In genomic region chr1:85736355-85737184, GRCm38 (mm10) we compare ENCODE assay signal across 8 mouse cellular contexts. TPM values are rescaled to one million over a fixed set of nuclear protein-coding genes. Genes with fewer than 3 reads are reported as not detected.
DNase-seq lines count a peak whose midpoint lies in the region; ATAC-seq and TF ChIP-seq lines count a peak whose summit lies in the region.

No protein-coding gene starts in this region.

- TF ChIP-seq CTCF in liver, adult 2 months (IDR thresholded peaks at IDR 0.05; ENCODE audit: low read depth, low read length) = peak; percentile 67
- peak; percentile 97 for TF ChIP-seq CTCF in stomach, postnatal 0 days (IDR thresholded peaks at IDR 0.05; ENCODE audit: low read depth)

- no peak for TF ChIP-seq EP300 in stomach, postnatal 0 days (optimal IDR thresholded peaks at IDR 0.05)

- no peak overlapping the region for H3ac ChIP-seq in myocyte (ENCODE audit: control insufficient read depth, insufficient read length)

- peak overlapping the region; percentile 64 for H3K27ac ChIP-seq in embryonic facial prominence, embryonic 10.5 days (replicated peaks)
- H3K27ac ChIP-seq in liver, adult 2 months (replicated peaks; ENCODE audit: insufficient read depth, low read depth, low read length) = peak overlapping the region; percentile 33; the same call in 1 of the 2 replicates
- no peak overlapping the region for H3K27ac ChIP-seq in stomach, postnatal 0 days (replicated peaks)

- peak overlapping the region; percentile 44 for H3K4me3 ChIP-seq in embryonic facial prominence, embryonic 10.5 days
- peak overlapping the region; percentile 34 for H3K4me3 ChIP-seq in liver, adult 2 months (ENCODE audit: insufficient read depth, low read depth, low read length)
- H3K4me3 ChIP-seq in myocyte = no peak overlapping the region
- H3K4me3 ChIP-seq in stomach, postnatal 0 days (ENCODE audit: low read depth, low read length) = peak overlapping the region; percentile 24

- H3K9ac ChIP-seq in liver, adult 2 months (ENCODE audit: low read depth, low read length) = peak overlapping the region; percentile 58
- H3K9ac ChIP-seq in stomach, postnatal 0 days (ENCODE audit: low read length) = peak overlapping the region; percentile 51; the same call in 1 of the 2 replicates

- no peaks in the 10 kb centered on the region for H3K36me3 ChIP-seq in embryonic facial prominence, embryonic 10.5 days (replicated peaks)
- no peaks in the 10 kb centered on the region for H3K36me3 ChIP-seq in liver, adult 2 months (ENCODE audit: control insufficient read depth, insufficient read depth, low read length)
- H3K36me3 ChIP-seq in myocyte (ENCODE audit: control insufficient read depth, insufficient read depth) = no peaks in the 10 kb centered on the region
- H3K36me3 ChIP-seq in stomach, postnatal 0 days (ENCODE audit: control insufficient read depth, insufficient read depth, low read length) = no peaks in the 10 kb centered on the region

- no peak for TF ChIP-seq POLR2A in liver, adult 2 months (IDR thresholded peaks at IDR 0.05; ENCODE audit: extremely low read depth, insufficient read depth, low read length)
- TF ChIP-seq POLR2A in myocyte (IDR thresholded peaks at IDR 0.05; ENCODE audit: insufficient read length, low read depth) = no peak

- no peak for ATAC-seq in stomach, postnatal 0 days (ENCODE audit: low FRiP score, low TSS enrichment)

- WGBS in embryonic facial prominence, embryonic 10.5 days = 40% methylated on average over 18 of the region's 18 CpGs
- 32% methylated on average over 18 of the region's 18 CpGs for WGBS in liver, adult 2 months
- 36% methylated on average over 18 of the region's 18 CpGs for WGBS in stomach, postnatal 0 days

- no peaks in the 10 kb centered on the region for H3K9me3 ChIP-seq in embryonic facial prominence, embryonic 10.5 days
- H3K9me3 ChIP-seq in stomach, postnatal 0 days (ENCODE audit: control insufficient read depth, low read length) = no peaks in the 10 kb centered on the region

- H3K79me2 ChIP-seq in liver, adult 2 months (ENCODE audit: control insufficient read depth, insufficient read depth, low read length) = no peaks in the 10 kb centered on the region
- no peaks in the 10 kb centered on the region for H3K79me2 ChIP-seq in myocyte (ENCODE audit: control insufficient read depth, insufficient read depth)

- H3K27me3 ChIP-seq in embryonic facial prominence, embryonic 10.5 days (replicated peaks; ENCODE audit: low read depth, poor library complexity, severe bottlenecking) = no peaks in the 10 kb centered on the region
- no peaks in the 10 kb centered on the region for H3K27me3 ChIP-seq in liver, adult 2 months (ENCODE audit: control insufficient read depth, insufficient read depth, low read length)
- no peaks in the 10 kb centered on the region for H3K27me3 ChIP-seq in myocyte (ENCODE audit: control insufficient read depth, insufficient read depth, insufficient read length)
- H3K27me3 ChIP-seq in stomach, postnatal 0 days (ENCODE audit: control insufficient read depth, insufficient read depth, low read length) = no peaks in the 10 kb centered on the region

- peaks cover 10% of the 10 kb centered on the region; the same call in 1 of the 2 replicates for H3K4me1 ChIP-seq in embryonic facial prominence, embryonic 10.5 days
- H3K4me1 ChIP-seq in liver, adult 2 months (ENCODE audit: control insufficient read depth, insufficient read depth, low read length) = no peaks in the 10 kb centered on the region
- H3K4me1 ChIP-seq in stomach, postnatal 0 days (replicated peaks; ENCODE audit: control insufficient read depth, insufficient read depth) = no peaks in the 10 kb centered on the region

- H3K4me2 ChIP-seq in myocyte (ENCODE audit: low read depth) = peak overlapping the region; percentile 39
- H3K4me2 ChIP-seq in stomach, postnatal 0 days (replicated peaks; ENCODE audit: low read depth) = peak overlapping the region; percentile 45; the same call in 1 of the 2 replicates

- DNase-seq in B cell, adult 2 months = peak; percentile 85 to 89
- DNase-seq in adrenal gland, postnatal 10 days = peak; percentile 85
- DNase-seq in embryonic facial prominence, embryonic 10.5 days (ENCODE audit: low spot score) = peak; percentile 66
- DNase-seq in heart, adult 9 months (ENCODE audit: low spot score in 2 of 2) = peak; percentile 62 to 80
- peak; percentile 81 for DNase-seq in kidney, adult 9 months
- peak; percentile 54 for DNase-seq in liver, adult 2 months (ENCODE audit: extremely low read depth, low read depth, low spot score)
- peak; percentile 52 for DNase-seq in stomach, postnatal 0 days (ENCODE audit: low spot score)

TF ChIP-seq in myocyte, 11 proteins besides CTCF, POLR2A, EP300 and RAD21:
- no peak for TF ChIP-seq MYOG (IDR thresholded peaks at IDR 0.05; ENCODE audit: control insufficient read depth in 1 of 3, insufficient read depth in 1 of 3, insufficient read length in 2 of 3, low read depth in 2 of 3)
- TF ChIP-seq MYOD1 (IDR thresholded peaks at IDR 0.05; ENCODE audit: control insufficient read depth in 1 of 3, insufficient read length in 2 of 3, low read depth in 2 of 3) = no peak
- TF ChIP-seq POLR2AphosphoS2 (IDR thresholded peaks at IDR 0.05; ENCODE audit: insufficient read length, low read depth) = no peak
- TF ChIP-seq TCF3 (IDR thresholded peaks at IDR 0.05; ENCODE audit: insufficient read length, low read depth) = no peak
- no peak for TF ChIP-seq E2F4 (IDR thresholded peaks at IDR 0.05; ENCODE audit: insufficient read depth)
- TF ChIP-seq MAX (IDR thresholded peaks at IDR 0.05; ENCODE audit: low read depth) = no peak
- no peak for TF ChIP-seq REST (IDR thresholded peaks at IDR 0.05; ENCODE audit: insufficient read depth, insufficient read length)
- no peak for TF ChIP-seq USF1 (IDR thresholded peaks at IDR 0.05; ENCODE audit: low read depth)
- TF ChIP-seq TCF12 (IDR thresholded peaks at IDR 0.05; ENCODE audit: insufficient read depth, poor library complexity, severe bottlenecking) = no peak
- no peak for TF ChIP-seq SRF (IDR thresholded peaks at IDR 0.05; ENCODE audit: control insufficient read depth, insufficient read length, low read depth)
- no peak for TF ChIP-seq CEBPB (IDR thresholded peaks at IDR 0.05; ENCODE audit: insufficient read depth, poor library complexity, severe bottlenecking)
TF ChIP-seq in myocyte: peak in this region for 0.

RNA-seq across cellular contexts. Expression of gene A630001G21Rik, which starts 41.9 kb away (rescaled TPM):
- total RNA-seq in adrenal gland, postnatal 10 days (2021) = 1 to 10 TPM; 1.5 to 2.4 TPM
- polyA plus RNA-seq in embryonic facial prominence, embryonic 10.5 days (2016; fragmentation: Nextera tagmentation; extraction: Ambion mirVana) = 0.59 and 0.92 TPM in 2 replicates
- 0.37 and 1.5 TPM in 2 replicates for total RNA-seq in liver, adult 2 months (2014; rRNA removed)
- 0.36 and 0.77 TPM in 2 replicates for polyA plus RNA-seq in liver, adult 2 months (2012; rRNA removed)
- 0.02 TPM for polyA plus RNA-seq in myocyte (2012; fragmentation: generic; extraction: Trizol)
- 0.50 and 0.72 TPM in 2 replicates for polyA plus RNA-seq in stomach, postnatal 0 days (2015; fragmentation: Nextera tagmentation; extraction: Ambion mirVana)

RNA-seq across cellular contexts. Expression of gene Cab39, which starts 56.7 kb away (rescaled TPM):
- total RNA-seq in adrenal gland, postnatal 10 days (2021) = 100 to 1,000 TPM; 118 to 121 TPM
- 33.6 and 34.2 TPM in 2 replicates for polyA plus RNA-seq in embryonic facial prominence, embryonic 10.5 days (2016; fragmentation: Nextera tagmentation; extraction: Ambion mirVana)
- 51.5 and 54.0 TPM in 2 replicates for total RNA-seq in liver, adult 2 months (2014; rRNA removed)
- polyA plus RNA-seq in liver, adult 2 months (2012; rRNA removed) = 17.5 and 18.0 TPM in 2 replicates
- polyA plus RNA-seq in myocyte (2012; fragmentation: generic; extraction: Trizol) = 29.0 TPM
- polyA plus RNA-seq in stomach, postnatal 0 days (2015; fragmentation: Nextera tagmentation; extraction: Ambion mirVana) = 29.0 and 33.3 TPM in 2 replicates
